Mouse (Mus musculus) cerebellum, postnatal 14 days (tissue): ENCODE results near the gene Stim2.

ENCODE experiments used
- DNase-seq, 2 experiments: peaks; one replicate each; pipeline ENCODE4 v3.0.0; 2021; ENCODE audit warnings: mixed read lengths in 2 of 2

Stim2 gene

GRCm38 (mm10) chr5:53995316-53995715, 3.0 kb upstream of the Stim2 start:
- peak; percentile 86 to 89 for DNase-seq

DNA sequence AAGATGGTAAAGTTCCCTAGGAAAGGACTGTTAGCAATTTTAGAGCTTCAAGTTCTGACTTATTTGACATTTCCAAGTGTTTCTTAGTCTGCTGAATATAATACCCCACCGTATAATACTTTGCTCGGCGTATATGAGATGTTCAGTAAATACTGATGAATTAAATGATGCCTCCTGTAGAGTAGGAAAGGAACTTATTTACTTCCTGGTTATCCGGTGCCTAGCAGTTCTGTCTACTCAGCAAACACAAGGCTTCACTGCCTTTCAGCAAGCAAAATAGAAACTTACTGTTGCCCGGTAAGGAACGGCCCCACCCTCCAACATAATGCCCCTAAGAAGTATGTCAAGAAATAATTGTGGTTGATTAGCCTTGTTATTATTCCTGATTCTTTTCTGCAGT, 1.5 kb upstream of the Stim2 start:
- no peak for DNase-seq

- peak; percentile 77 to 80 for DNase-seq
Observed at GRCm38 (mm10) chr5:53998743-53999460, 603 bp downstream of the Stim2 start.

DNA sequence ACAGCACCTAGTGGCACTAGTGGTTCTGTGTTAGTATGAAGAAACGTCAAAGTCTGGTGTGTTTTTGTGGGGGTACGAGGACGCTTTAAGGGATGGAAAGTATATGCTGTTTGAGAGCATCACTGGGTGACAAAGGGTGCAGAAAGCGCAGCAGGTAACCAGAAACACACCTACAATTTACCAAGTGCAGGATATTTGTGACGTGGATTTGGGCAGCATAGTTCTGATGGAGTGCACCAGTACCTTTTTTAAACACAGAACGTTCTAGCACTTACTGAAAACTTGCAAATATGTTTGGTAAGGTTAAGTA, 1.1 kb downstream of the Stim2 start:
- DNase-seq, result no peak

DNA sequence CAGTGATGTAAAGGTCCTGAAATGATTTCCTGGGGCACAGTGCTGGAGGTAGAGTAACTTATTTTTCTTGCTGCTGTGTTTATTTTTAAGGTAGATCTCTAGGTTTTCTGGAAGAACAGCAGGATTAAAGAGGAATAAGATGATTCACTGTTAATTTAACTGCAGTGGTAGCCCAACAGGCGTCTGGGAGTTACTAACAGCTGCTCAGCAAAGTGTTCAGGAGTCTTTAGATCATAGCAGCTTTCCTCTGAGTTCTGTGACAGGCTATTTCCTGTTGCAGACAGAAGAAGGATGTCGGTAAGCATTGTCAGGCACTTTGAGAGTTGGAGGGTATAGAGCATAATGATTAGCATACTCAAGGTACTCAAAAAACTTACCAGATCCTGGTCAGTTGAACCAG, 1.5 kb downstream of the Stim2 start:
- no peak for DNase-seq

- no peak for DNase-seq
Observed at GRCm38 (mm10) chr5:54001021-54001420, 2.7 kb downstream of the Stim2 start.

- no peak for DNase-seq
Observed at GRCm38 (mm10) chr5:54005111-54005864, 7.0 kb downstream of the Stim2 start.

GRCm38 (mm10) chr5:54005865-54006225, 7.5 kb downstream of the Stim2 start:
- no peak for DNase-seq

DNA sequence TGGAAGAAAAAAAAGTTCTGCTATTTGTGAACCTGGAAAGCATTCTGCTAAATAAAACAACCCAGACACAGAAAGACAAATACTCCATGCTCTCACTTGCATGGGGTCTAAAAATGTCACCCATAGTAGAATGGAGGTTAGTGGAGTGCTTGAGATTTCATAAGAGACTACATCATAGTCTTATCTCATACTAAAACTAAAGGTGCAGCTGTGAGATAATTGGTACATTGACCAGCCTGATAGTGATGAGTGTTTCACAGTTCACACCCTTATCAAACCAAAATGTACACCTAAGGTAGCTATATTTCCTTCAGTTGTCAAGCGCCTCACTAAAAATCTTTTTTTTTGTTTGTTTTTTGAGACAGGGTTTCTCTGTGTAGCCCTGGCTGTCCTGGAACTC, 8.5 kb downstream of the Stim2 start:
- no peak for DNase-seq

DNA sequence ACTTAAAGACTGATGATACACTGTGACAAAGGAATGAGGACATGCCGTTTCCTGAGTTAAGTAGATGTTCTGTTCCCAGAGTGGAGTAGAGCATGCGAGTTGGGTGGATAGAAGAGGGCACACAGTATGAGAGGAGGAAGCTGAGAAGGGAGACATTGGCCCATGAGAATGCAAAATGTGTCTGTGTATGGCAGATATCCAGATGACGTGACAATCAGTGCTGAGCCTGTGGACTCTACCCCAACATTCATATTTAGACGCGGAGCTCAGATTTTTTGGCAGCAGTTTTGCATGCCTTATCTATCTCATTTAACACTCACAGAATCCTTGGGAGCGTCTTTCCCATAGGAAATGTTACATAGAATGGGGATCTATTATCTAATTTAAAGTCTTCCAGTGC, 9.3 kb downstream of the Stim2 start:
- no peak for DNase-seq

GRCm38 (mm10) chr5:54013271-54013670, 15.0 kb downstream of the Stim2 start:
- DNase-seq, result no peak

- DNase-seq, result no peak
Observed at GRCm38 (mm10) chr5:54017143-54017542, 18.8 kb downstream of the Stim2 start.

DNA sequence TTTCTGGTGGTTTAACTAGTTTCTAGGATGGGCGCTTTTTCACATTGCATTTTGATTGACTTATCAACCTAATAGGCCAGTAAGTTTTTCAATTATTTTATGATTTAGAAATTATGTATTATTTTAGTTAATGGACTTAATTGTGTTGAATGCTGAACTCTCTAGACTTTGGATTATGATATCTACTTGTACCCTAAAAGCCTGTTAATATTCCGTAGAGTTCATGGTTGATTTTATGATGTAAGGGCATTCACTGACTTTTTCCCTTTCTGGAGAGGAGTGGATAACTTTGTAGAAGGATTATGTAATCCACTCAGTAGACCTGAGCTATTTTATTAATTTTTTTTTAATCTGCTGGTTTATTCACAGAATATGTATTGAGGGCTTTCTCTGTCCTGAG, 20.6 kb downstream of the Stim2 start:
- no peak for DNase-seq

DNA sequence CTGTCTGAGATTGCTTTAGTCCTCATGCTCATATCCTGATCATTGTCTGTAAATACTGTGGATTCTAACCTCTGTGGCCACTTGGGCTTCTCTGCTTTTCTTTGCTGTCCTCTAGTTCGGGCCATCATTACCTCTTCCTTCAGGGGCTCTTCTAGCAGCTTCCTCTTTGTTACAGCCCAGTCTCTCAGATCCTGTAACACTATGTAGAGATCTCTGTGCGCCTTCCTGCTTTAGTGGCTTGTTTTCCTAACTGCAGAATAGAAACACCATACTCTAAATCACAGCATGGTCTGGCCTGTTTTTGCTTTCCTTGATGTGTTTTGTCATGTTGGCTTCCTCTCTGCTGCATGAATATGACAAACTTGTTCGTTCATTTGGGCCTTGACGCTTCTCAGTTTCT, 21.2 kb downstream of the Stim2 start:
- no peak for DNase-seq

DNA sequence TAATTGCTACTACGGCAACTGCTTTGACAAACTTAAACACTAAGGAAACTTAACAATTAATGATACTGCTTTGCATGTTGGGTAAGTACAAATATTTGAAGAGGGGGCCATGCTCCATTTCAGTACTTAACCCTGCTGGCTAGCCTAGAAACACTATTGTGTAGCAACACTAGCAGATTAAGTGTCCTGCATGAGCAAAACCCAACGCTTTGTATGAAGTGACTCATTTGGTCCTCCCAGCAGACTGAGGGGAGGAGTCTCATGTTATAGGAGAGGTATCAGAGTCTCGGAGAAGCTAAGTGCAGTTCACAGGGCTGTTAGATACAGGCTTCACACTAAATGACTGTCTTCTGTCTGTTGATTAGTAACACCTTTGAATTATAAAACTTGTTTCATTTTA, 26.3 kb downstream of the Stim2 start:
- no peak for DNase-seq

- no peak for DNase-seq
Observed at GRCm38 (mm10) chr5:54025630-54026029, 27.3 kb downstream of the Stim2 start.

DNA sequence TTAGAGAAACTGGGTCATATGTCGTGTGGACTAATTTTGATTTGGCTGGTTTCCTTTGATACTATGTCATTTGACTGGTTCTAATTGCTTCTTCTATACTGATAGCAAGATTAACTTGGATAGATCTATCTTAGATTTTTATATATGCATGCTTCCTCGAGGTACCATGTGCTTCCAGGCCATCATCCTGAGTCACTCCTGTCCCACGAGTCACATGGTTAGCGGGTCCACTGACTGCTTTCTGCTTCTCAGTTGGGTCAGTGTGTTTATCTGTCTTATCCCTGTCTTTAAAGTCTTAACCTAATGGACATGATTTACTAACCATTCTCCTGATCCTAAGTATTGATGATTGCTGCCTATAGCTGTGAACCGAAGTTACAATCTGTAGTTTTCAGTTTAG, 34.9 kb downstream of the Stim2 start:
- no peak for DNase-seq

DNA sequence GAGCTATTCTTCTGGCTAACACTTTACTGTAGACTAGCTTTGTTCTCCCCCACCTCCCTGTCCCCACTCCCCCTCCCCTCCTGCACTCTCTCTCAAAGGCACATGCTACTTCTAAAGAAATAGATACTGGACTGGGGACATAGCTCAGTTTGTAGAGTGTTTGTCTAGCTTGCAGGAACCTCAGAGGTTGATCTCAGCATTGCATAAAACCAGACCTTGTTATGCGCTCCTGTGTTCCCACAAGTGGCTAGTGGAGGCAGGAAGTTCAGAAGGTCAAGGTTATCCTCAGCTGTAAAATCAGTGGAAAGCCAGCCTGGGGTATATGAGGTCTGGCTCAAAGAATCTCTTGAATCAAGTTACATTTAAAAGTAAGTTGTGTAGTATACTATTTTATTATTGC, 36.4 kb downstream of the Stim2 start:
- DNase-seq, result no peak

- DNase-seq, result no peak
Observed at GRCm38 (mm10) chr5:54038615-54039014, 40.3 kb downstream of the Stim2 start.

DNA sequence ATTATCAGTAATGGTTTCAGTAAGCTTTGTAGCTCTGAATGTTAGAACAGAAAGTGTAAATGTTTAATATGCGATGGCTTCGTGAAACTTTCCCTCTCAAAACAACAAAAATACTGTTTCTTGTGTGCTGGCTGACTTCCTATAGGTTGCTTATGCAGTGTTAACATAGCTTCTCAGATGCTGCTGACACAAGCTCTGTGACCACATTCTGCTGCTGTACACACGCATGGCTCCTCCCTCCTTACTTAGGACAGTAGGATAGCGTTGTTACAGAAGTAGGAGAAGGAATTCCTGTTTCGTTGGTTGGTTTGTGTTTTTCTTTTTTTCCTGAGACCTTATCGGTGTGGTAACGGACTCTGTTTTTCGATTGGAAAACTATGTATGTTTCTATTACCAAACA, 42.2 kb downstream of the Stim2 start:
- no peak for DNase-seq

DNA sequence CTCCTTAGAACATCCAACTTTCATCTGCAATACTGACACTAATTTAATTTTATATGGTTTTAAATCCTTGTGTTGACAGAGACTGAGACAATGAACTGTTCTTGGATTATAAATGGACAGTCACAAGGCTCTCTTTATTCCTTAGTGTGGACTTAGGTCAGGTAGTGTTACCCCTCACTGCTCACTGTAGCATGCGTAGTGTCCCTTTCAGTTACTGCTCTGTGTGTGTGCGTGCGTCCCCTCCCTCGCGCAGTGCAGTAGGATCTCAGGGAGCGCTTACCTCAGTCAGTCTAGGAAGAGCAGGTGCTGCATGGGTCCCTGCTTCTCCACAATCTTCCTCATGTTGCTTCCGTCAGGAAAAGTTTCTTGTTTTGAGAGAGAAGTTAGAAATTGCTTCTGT, 43.7 kb downstream of the Stim2 start:
- DNase-seq, result no peak

GRCm38 (mm10) chr5:54045523-54045922, 47.2 kb downstream of the Stim2 start:
- no peak for DNase-seq

DNA sequence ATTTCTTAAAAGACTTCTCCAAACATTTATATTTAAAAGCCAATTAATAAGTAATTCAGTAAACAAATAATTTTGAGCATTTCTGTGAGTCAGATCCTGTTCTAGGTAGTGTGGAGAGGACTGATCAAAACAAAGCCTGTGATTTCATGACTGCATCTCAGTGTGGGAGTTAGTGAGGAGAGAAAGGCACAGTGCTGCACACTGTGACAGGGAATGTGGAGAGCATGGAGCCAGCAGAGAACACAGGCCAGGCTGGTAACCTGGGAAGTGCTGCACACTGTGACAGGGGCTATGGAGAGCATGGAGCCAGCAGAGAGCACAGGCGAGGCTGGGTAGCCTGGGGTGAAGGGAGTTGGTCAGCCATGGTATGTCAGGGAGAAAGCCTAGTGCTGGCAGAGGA, 48.1 kb downstream of the Stim2 start:
- no peak for DNase-seq

- no peak for DNase-seq
Observed at GRCm38 (mm10) chr5:54049145-54049733, 50.9 kb downstream of the Stim2 start.

DNA sequence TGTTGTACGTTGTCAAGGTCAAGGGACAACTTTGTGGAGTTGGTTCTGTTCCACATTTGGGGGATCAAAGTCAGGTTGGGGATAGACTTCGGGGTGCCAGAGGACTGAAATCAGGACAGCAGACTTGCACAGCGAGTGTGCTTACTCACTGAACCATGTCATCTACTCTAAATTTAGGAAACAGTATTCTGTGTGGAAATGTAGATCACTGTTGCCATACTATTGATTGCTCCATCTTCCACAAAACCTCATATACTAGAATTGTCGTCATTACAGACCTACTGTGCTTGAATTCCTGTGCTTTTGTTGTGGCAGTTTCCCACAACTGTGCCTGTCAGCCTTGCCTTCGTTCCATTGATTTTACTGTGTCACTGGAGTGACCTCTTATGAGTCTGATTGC, 51.6 kb downstream of the Stim2 start:
- no peak for DNase-seq
